Mouse (Mus musculus): ENCODE results near the gene Gng13.

DNA sequence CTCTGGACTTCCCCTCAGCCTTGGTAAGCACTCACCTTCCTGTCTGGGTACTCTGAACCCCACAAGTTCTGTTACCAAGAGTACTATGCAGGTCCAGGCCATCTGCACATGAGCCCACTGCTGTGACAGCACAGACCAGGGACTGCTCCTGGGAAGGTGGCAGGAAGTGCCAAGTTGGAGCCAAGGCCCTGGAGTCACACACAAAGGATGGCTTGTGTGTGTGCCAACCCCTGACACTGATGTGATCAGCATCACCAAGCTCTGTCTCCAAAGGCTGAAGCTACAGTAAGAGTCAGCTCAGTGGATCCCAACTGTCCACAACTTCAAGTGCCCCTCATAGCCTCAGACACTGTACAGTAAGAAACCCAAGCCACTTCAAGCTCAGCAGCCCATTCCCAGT, 44.0 kb upstream of the Gng13 start:
- no peak for TF ChIP-seq POLR2A (IDR thresholded peaks at IDR 0.05; ENCODE audit: extremely low read depth, insufficient read depth, low read length)
- no peak for TF ChIP-seq CTCF (IDR thresholded peaks at IDR 0.05; ENCODE audit: low read depth, low read length)

Data from liver, adult 2 months (tissue).